Mouse (Mus musculus) megakaryocyte-erythroid progenitor cell, adult 5-6 weeks (primary cell): Measurements from ENCODE around the gene Prm3. TPM values are rescaled to one million over a fixed set of nuclear protein-coding genes. Genes with fewer than 3 reads are reported as not detected.
A peak's percentile ranks its signal among the peaks of the same experiment; 100 is the strongest.
"Not testable (repeated sequence)": the region's sequence is repeated elsewhere in the genome, so short reads cannot be mapped to it uniquely, and the experiment has no call there.

ENCODE experiments used
- ATAC-seq: replicated peaks from 2 replicates; pipeline ENCODE4 v1.8.0; 2016; ENCODE audit warnings: mild to moderate bottlenecking, inconsistent platforms; ENCODE audit not compliant: severe bottlenecking, poor library complexity, low FRiP score, low TSS enrichment
- total RNA-seq, 2 experiments: library from RNA; stranded (forward) in 1 of 2; stranded (reverse) in 1 of 2; fragments of 200-1000, 215-1000 nt in 1 of 2; fragments of >200 nt in 1 of 2; fragmentation: Nextera tagmentation in 1 of 2; gene quantifications; 2 replicates each; pipeline ENCODE4 v1.2.3; 2014 to 2017

Gene Prm3
- total RNA-seq, 2 experiments from 2014 or later, result not detected

DNA sequence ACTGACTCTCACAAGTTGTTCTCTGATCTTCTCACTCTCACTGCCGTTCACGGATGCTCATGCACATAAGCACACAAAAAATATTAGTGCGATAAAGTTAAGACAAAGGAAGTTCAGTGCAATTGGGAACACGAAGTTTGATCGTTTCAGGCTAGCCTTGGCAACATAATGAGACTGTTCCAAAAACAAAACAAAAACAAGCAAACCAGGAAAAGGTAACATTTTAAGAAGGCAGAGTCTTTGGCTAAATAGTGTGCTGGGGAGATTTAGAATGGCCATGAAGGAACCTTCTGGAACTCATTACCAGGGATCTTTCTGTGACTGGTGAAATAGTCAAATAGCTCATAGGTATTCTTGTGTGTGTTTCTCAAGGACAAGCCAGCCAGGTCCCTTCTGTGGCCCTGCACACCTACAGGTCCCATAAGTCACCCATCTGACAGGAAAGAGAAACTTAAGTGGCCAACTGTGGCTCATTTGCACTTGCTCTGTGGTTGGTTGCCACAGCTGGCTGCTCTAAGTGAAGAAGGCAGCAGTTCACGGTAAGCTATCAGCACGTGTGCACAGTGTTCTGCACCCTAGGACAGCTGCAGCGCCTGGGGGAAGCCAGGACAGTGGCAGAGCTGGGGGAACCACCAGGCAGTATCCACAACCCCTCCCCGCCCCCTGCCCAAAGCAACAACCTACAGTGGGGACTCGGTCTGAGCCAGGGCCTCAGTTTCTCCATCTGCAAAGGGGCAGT is 15.2 kb upstream of the Prm3 start, which contains the start of gene Prm1:
TSS of gene Prm1 (minus strand) at position 51 of the 739 bp plus-strand sequence.
- ATAC-seq, result no peak

GRCm38 (mm10) chr16:10802420-10802819 is 11.7 kb upstream of the Prm3 start:
- ATAC-seq, result not testable (repeated sequence)

DNA sequence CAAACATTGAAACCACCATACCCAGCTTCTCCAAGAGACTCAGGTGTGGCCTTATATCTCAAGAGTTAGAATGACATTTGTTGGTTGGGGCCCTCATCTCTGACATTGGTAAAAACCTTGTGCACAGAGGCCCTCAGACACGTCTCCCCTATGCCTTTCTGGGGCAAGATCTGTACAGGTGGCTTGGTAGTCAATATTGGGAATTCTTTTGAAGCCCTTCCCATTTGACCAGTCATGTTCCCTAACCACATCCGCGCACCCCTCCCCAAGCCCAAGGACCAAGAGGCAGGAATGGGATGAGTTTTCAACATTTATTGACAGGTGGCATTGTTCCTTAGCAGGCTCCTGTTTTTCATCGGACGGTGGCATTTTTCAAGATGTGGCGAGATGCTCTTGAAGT is 5.3 kb upstream of the Prm3 start, which contains the start of gene Prm2:
TSS of gene Prm2 (minus strand) at position 101 of the 400 bp plus-strand sequence.
- ATAC-seq, result no peak

- ATAC-seq, result no peak
Measured at GRCm38 (mm10) chr16:10788866-10789265, 1.8 kb downstream of the Prm3 start.

DNA sequence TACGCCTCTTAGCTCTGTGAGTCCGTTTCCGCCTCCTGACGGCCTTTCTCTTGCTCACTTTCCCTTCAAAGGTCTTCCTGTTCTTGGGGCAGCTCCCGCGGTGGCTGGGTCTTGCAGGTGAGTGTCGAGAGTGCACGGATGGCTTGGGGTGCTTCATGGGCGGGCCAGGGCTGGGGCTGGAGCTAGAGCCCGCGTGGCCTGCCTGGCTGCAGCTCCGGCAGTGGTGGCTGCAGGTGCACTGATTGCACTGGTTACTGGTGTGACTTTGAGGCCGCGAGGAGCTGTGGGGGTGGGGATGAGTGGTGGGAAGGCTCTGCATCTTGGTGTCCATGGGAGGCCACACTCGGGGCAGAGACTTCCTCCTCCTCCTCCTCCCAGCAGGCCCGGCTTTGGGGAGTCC is 2.4 kb downstream of the Prm3 start, which contains the start of gene Tnp2:
TSS of gene Tnp2 (minus strand) at position 390 of the 400 bp plus-strand sequence.
- no peak for ATAC-seq

DNA sequence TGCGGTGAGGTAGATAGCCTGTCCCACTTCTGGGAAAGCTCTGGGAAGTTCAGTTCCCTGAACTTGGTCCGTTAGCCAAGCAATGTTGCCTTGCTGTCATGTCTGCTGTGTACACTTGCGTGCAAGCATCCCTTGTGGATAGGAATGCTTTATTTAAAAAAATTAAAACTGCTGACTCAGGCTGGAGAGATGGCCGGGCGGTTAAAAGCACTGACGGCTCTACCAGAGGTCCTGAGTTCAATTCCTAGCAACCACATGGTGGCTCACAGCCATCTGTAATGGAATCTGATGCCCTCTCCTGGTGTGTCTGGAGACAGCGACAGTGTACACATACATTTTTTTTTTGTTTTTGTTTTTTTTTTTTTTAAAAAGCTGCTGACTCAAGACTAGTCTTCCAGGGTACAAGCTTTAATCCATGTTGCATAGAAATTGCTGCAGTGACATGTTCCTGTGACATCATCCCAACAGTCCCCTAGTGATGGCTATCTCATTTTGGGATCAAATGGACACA is 3.1 kb downstream of the Prm3 start:
- no peak for ATAC-seq

DNA sequence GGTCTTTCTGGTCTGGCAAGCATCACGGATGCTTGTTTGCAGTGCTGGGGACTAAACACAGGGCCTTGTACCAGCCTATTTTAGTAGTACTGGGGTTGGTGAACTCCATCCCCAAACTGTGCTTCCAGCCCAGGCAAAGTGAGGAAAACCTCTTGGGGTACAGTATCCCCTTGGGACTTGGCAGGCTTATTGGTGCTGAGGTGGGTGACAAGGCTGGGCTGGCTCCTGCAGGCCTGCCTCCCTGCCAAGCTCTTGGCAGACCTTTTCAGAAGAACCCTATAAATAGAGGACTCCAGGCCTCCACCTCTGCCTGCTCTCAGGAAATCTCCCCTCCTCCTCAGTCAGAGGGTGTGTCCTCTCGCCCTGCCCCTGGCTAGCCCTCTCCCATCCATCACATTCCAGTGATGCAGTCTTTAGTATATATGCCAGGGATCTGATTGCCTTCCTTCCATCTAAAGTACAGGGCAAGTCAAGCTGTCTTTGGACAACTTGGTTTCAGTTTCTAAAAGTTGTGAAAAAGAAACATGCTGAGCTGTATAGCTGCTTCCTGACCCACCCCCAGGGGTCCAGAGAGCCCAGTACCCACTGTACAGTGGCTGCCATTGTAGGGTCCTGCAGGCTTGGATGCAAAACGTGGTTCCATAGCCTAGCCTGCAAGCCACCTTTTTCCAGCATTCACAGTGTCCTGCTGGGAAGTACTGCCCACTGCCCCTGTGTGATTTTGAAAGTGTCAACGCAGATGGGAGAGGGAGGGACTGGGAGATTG is 3.7 kb downstream of the Prm3 start:
- ATAC-seq, result no peak

GRCm38 (mm10) chr16:10786288-10786687 is 4.4 kb downstream of the Prm3 start:
- peak; percentile 76 for ATAC-seq

DNA sequence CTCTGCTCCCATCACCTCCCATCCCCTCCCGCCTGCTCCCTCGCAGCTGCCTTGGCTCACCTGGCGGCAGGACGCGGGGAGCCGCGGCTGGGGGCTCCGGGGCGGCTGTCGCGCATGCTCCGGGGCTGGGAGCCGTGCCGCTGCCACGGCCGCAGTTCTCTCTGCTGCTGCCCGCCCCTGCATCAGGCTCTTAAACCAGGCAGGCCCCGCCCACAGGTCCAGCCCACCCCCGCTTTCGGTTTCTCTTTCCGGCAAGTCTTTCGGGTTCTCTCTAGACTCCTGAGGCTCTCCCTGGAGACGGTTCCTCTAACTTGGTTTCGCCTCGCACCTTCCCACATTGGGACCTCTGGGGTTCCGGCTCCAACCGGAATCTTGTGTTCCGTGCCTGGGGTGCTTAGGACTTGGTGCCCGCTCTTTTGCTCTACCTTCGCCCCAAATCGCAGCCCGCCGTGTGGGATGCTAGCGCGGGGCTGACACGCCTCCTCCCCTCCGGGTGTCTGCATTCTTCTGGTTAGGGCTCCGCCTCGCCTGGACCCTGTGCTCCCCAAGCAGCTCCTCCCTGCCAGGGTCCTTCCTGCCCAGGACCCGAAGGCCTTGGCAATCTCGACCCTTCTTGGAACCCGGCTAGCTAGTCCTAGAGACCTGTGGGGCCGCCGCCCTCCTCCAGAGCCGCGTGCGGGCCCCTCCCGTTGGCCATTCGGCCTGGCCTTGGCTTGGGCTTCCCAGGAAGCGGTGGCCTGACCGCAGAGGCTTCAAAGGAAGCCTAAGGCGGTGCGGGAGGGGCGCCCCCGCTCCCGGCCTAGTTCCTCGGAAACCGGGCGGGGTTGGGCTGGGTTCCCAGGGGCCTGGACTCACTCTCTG is 5.1 kb downstream of the Prm3 start, which contains the start of gene Socs1:
TSS of gene Socs1 (minus strand) at position 166 of the 861 bp plus-strand sequence.
- ATAC-seq, result peak; percentile 72

- ATAC-seq, result peak; percentile 50
Measured at GRCm38 (mm10) chr16:10784793-10785370, 5.8 kb downstream of the Prm3 start.

DNA sequence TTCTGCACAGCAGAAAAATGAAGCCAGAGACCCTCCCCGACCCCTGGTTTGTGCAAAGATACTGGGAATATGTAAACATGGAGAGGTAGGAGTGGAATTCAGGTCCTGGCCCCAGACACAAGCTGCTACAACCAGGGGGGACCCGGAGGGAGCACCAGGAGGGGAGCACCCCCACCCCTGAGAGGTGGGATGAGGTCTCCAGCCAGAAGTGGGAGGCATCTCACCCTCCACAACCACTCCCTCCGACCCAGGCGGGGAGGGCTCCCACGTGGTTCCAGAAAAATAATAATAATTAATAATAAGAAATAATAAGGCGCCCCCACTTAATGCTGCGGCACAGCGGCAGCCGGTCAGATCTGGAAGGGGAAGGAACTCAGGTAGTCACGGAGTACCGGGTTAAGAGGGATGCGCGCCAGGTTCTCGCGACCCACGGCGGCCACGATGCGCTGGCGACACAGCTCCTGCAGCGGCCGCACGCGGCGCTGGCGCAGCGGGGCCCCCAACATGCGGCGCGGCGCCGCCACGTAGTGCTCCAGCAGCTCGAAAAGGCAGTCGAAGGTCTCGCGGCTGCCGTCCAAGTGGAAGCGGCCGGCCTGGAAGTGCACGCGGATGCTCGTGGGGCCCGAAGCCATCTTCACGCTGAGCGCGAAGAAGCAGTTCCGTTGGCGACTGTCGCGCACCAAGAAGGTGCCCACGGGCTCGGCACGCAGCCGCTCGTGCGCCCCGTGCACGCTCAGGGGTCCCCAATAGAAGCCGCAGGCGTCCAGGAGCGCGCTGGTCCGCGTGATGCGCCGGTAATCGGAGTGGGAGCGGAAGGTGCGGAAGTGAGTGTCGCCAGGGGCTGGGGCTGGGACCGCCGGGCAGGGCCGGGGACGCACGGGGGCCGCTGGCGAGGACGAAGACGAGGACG is 6.6 kb downstream of the Prm3 start:
- no peak for ATAC-seq

- no peak for ATAC-seq
Measured at GRCm38 (mm10) chr16:10783451-10783850, 7.3 kb downstream of the Prm3 start.

DNA sequence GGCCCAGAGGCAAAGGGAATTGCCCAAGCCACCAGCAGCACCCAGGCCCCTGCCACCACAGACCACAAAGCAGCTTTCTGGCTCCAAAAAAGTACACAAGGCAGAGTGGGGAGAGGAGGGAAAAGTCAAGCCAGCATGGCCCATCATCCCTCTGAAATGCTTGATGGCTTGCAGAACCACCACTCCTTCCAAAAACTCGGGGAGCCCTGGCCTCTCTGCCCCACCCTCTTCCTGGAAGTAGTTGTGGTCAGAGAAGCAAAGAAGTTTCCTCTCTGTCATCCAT is 7.6 kb downstream of the Prm3 start:
- no peak for ATAC-seq

DNA sequence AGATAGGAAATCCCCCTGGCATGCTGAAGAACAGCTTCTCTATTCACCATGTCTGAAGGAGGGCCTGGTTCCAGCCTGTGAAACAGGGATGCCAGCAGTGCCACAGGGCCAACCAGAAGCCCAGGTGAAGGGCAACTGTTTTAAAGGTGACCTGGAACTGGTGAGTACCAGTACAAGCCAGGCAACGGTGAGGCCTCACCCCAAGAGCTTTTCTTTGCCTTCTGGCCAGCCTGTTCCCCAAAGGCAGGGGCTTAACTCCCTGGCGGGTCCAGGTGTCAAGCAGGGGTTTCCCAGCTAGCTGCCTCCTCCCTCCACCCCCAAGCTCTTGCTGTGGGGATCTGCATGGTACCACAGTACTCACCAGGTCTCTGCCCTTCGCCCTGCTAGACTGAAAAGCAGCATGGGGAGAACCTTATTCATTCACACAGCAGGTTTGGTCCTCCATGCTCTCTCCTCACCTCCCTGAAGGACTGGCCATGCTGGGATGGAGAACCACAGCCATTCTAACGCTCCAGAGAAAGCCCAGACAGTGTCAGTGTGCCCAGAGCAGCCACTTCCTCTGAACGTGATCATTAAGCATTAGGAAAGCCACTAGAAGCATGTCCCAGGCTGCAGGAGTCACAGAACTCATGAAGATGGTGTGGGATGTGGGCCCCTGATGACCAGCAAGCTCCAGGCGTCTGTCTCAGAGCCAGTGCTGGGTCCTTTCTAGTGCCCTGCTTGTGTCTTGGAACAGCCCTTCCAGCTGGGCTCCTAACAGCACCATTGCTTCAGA is 8.2 kb downstream of the Prm3 start:
- ATAC-seq, result no peak

- no peak for ATAC-seq
Measured at GRCm38 (mm10) chr16:10781862-10782371, 8.8 kb downstream of the Prm3 start.

DNA sequence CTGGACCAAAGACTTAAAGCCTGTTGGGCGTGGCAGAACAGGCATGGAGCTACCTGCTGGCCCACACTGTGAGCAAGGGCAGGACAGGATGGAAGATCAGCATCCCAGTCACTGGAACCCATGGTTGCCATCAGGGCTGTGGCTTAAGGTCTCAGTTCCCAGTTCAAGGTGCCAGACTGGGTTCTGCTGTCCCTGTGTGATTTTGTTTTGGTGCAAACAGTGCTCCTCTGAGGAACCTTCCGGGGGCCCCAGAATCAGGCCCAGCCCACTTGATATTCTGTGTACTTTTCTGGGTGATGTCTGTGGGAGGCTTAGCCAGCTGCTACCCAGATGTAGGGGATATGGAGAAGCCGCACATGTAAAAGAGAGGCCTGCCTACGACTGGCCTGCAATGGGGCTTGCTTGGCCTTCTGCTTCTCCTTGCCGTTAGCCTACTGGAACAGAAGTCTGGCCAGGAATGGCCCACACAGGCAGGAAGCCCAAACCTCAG is 10.0 kb downstream of the Prm3 start:
- no peak for ATAC-seq

GRCm38 (mm10) chr16:10777579-10778160 is 13.0 kb downstream of the Prm3 start:
- no peak for ATAC-seq
